Mouse (Mus musculus): ENCODE measurements around the gene Ttc39b.

Ttc39b gene

DNA sequence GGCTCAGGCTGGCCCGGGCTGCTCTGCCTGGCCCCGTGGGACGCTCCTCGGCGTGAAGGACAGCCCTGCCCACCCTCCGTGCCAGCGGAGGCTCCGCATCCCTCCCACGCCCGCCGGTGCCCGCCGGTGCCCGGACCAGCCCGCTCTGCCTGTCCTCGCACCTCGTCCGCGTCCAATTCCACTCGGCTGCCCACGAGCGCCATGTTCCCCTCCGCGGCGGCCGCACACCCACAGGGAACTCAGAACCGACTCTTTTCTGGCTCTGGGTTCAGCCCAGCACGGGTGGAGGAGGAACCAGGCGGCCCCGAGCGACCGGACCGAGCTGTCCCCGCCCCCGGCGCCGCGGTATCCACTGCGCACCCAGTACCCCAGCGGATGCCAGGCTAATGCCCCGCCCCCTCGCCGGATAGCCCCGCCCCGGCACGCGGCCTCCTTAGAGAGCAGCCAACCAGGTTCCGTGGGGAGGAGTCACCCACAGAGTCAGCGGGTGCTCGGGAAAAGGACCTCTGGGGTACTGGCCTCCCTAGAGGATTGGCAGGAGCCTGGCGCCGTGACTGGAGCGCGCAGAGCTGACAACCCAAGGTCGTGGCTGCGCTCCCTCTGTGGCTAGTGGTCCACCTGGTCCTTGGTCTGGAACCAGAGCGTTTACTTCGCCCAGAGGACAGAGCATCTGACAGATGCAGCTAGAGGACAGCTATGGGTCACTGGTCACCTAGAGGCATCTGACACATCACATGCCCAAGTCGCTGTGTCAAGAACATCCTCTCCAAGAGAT, at the start of gene Ttc39b:
Gene Ttc39b (minus strand): TSS at position 346 of the 775 bp plus-strand sequence.
- WGBS = under 1% methylated on average over 58 of the region's 59 CpGs

DNA sequence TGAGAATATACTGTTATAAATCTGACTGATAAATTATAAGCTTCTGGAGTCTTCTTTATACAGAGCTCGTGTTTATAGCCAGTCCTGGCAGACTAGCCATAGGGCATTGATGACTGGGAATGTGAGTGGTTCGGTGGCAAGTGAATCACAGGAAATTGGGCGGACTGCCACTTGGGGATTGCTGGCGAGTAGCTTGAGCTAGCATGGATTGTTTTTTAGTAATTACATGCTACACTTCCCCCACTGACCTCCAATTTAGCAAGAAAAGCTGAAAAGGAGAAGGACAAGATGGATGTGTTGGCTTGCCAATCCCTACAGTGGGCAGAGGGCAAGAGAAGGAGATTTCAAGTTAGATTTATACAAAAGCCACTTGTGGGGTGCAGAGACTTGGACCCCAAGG, 49.3 kb upstream of the Ttc39b start:
- 60% methylated on average over 4 of the region's 4 CpGs for WGBS

DNA sequence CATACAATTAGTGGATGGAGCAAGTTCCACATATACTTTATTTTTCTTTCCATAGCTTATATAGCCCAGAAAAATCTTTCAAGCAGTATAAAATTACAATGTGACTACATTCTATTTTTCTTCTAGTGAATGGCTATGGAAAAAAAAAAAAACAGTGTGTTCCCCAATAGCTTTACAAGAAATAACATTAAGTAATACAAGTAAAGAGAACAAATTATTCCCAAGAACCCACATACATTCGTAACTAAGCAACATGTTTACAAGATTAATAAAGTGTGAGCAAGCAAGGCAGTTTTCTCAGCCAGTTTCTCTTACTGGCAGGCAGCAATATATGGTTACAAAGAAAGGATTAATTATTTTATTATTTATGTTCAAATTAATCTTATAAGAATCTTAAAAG, 33.7 kb upstream of the Ttc39b start:
- 84% methylated on average over 1 of the region's 1 CpGs for WGBS

DNA sequence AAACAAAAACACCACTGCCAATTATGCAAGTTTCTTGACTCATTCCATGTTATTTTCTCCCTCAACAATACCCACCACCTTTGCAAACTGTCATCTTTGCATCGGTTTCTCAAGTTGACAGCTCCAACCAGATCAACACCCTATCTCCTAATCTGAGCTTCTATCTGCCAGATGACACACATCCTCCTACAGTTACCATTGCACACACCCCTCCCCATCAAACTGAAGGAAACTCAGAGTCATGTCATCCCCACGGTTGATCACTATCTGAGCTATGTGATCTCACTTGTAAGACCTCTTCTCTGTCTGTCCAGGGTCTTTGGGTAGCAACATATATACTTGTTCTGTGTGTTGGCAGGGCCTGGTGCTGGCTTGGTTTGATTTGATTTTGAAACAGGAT, 30.7 kb upstream of the Ttc39b start:
- 87% methylated on average over 2 of the region's 2 CpGs for WGBS

DNA sequence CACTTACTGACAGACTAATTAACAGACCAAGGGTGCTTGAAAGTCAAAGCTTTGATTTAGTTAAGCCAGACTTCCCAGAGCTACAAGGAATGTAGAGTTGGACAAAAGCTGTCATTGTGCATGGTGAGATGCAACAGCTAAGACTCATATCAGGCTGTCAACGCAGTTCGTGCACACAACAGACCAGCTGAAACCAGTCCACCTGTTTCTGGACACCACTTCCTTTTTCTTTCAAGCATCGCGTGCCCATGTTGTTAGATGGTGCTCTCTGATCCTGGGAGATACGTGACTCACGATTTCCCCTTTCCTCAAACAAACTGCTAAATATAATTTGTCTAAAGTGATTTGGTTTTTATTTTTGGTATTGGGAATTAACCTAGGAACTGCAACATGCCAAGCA, 29.9 kb upstream of the Ttc39b start:
- WGBS = 68% methylated on average over 6 of the region's 6 CpGs

DNA sequence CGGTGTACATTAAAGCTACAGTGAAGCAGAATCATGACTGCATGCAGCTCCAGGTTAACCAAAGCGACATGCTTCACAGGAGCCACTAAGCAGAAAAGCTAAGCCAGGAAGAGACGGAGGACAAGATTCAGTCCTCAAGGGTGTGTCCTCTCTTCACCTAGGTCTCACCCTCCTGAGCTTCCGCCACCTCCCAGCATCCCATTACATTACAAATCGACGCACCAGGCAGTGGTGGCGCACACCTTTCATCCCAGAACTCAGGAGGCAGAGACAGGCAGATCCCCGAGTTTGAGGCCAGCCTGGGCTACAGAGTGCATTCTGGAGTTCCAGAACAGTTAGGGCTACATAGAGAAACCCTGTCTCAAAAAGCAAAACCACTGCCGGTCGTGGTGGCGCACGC, 29.2 kb upstream of the Ttc39b start:
- 95% methylated on average over 12 of the region's 12 CpGs for WGBS

DNA sequence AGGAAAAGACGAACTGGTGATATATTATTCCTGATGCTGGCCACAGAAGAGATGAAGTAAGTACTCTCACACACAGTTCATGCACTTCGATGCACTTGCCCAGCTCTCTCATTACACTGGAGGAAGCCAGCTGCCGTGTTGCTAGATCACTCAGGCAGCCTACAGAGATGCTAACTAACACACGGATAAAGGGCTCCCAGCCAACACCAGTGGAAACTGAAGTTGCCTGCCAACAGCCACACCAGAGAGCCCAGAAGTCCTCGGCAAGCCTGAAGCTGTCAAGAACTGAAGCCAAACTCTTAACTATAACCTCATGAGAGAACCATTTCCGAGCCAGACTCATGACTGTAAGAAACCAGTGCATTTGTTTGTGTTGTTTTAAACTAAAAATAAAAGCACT, 26.7 kb upstream of the Ttc39b start:
- 15% methylated on average over 6 of the region's 6 CpGs for WGBS

DNA sequence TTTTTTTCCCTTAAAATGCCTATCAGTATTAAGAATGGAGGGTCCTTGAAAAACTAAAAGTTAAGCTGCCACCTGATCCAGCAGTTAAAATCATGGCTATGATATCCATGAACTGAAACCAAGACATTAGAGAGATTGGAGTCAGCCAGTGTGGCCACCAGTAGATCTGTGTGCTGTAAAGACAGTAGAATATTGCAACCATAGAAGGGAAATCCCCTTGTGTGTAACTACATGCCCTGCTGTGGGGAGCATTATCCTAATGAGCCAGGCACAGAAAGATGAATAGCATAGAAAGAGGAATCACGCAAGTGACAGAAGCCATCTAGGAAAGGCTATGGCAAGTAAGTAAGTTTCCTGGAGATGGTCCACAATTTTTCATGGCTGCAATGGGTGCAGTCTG, 24.9 kb upstream of the Ttc39b start:
- 97% methylated on average over 1 of the region's 1 CpGs for WGBS

DNA sequence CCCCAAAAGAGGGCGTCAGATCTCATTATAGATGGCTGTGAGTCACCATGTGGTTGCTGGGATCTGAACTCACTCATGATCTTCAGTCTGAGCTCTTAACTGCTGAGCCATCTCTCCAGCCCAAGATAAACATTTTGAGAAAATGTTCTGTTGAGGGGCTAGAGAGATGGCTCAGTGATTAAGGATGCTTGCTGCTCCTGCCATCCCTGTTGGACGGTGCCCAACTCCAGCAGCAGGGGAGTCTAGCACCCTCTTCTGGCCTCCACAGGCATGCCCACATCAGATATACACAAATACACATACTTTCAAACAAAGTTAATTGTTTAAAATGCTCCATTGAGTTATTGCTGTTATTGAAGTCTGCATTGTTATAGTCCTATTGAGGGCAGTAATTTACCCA, 19.8 kb upstream of the Ttc39b start:
- WGBS = 51% methylated on average over 2 of the region's 2 CpGs

DNA sequence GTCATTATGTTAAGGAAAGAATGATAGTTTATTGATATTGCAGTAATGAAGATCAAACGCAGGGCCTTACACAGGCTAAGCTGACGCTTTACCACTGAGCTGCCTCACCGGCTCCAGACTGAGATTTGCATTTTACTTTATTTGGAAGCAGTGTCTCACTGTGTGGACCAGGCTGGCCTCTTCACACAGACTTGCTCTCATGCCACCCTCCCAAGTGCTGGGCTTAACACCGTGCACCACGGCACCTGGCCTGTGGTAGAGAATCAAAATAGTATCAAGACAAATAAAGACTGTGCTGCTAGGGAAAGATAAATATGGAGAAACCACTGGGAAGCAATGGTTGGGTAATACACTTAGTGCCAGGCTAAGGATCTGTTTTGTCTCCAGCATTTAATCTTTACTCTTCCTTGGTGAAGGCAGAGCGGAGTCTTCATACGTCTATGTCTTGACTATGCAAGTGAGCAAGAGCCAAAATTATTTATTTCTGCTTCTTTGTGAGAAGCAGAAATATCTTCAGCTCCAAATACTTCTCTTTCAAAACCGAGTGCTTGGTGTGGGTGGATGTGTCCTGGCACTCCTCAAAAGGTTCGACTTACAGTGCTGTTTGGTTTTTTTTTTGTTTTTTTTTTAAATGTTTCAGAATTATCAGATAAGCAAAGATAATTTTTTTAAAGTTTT, 19.2 kb upstream of the Ttc39b start:
- 52% methylated on average over 9 of the region's 9 CpGs for WGBS

DNA sequence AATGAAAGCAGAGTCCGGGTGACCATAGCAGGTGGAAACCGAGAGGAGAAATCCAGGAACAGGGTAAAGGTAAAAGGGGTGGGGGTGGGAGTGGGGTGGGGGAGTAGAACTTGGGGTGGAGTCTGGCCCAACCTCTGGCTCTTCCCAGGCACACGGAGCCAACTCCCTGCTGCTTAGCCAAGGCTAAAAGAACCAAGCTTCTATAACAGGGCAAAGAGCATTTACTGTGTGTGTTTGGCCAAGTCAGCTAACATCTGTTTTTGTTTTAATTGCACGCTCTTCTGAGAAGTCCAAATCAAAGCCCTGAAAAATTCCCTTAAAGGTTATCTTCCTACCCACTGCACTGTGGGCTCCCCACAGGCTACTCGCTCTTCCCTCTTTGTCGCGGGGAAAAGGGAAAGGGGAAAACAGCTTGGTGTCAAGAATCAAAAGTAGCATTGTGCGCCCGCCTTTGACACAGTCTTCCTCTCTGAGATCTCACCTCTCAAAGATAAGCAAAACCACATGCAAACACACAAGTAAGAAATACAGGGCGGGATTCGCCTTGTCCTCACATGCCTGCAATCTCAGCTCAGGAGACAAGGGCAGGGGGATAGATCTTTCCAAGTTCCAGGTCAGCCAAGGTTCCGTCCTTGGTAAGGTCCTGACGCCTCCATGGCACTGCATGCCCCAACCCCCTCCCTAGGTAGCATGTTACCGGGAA, 18.4 kb upstream of the Ttc39b start:
- WGBS = 74% methylated on average over 14 of the region's 14 CpGs

DNA sequence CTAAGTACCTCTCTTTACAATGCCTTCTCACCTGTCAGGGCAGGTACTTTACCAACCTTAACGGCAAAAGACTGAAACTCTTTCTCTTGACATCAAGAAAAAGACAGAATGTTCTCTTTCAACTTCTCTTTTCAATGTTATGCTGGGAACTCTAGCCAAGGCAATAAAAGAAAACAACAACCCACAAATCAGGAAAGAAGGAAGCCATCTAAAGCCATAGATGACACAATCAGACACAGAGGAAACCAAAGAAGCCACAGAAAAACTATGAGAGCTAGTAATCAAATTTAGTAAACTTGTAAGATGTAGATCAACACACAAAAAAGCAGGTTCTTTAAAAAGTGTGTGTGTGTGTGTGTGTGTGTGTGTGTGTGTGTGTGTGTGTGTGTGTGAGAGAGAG, 15.3 kb upstream of the Ttc39b start:
- 79% methylated on average over 1 of the region's 1 CpGs for WGBS

DNA sequence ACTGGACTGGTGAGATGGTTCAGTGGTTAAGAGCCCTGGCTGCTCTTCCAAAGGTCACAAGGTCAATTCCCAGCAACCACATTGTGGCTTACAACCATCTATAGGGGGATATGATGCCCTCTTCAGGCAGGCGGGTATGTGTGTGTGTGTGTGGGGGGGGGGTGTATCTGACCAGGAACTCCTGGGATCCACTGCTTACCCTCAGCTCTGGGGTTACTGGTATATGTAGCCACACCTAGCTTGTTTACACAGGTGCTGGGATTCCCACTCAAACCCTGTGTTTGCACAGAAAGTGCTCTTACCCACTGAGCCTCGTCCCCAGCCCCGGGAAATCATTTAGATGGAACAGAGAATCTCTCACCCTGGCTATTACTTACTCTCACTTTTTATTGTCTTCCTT, 13.7 kb upstream of the Ttc39b start:
- WGBS = 85% methylated on average over 3 of the region's 3 CpGs

DNA sequence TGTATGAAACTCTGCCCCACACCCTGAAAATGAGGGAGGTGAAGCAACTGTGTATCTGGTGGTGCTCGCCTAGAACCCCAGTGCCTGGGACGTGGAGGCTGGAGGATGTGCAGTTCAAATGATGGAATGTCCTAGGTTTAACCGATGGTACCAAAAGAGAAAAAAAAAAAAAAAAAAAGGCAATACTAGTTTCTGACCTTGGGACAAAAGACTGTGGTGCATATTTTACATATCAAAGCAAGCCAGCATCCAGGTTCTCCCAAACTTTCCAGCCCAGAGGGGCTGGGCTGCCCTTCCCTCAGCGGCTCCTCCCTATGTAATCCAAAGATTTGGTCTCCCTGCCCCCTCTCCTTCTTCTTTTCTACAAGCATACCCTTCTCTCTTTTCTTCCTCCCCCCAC, 6.3 kb upstream of the Ttc39b start:
- 94% methylated on average over 4 of the region's 4 CpGs for WGBS

DNA sequence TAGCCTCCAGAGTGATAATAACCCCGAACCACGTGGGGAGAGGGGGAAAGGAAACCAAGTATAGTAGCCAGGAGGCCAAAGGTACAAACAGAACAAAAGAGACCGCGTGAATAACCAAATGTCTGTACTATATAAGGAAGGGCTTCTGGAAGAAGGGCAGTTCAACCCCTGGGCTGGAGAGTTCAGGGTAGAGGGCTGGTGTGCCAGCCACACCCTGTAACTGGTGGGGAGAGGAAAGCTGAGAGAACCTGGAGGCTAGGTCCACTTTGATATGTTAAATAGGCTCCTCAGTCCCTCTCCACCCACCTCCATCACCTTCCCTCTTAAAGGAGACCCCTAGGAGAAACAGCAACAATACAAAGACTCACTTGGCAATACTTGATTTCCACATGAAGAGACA, 5.6 kb upstream of the Ttc39b start:
- 69% methylated on average over 4 of the region's 4 CpGs for WGBS

DNA sequence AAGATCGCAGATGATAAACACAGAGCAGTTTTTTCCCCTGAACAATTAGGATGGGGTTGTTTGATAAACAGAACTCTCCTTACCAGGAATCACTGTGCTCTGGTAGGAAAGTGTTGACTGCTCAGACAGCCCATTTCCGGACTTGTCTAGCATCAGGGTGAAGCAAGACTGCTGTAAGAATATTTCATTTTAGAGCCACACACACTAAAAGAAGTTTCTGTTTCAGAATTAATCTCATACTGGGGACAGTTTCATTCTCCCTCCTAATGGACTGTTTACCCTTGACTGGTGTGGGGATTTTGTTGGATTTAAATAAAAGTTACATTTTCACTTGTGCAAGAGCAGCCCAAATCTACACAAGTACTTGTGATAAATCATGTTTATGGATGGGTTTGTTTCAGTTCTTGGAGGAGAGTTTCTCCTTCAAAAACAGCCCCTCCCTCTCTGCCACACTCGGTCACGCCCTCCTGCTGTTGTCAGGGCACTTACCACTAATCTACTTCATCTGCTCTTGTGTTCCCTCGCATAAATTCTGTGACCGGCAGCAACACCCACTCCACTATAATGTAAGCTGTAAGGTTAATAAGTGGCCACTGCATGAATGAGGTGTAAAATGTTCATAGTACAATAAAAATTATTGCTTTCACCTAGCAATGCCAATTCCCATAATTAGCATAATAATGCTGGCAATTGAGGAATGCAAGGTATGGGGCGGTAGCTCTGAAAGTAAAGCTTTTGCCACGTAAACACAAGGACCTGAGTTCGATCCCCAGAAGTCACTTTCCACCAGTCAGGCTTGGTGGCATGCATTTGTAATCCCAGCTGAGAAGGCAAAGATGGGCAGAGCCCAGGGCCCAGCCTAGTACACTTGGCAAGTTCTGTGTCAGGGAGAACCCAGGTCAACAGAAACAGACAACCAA, 4.2 kb upstream of the Ttc39b start:
- WGBS = 75% methylated on average over 9 of the region's 9 CpGs

DNA sequence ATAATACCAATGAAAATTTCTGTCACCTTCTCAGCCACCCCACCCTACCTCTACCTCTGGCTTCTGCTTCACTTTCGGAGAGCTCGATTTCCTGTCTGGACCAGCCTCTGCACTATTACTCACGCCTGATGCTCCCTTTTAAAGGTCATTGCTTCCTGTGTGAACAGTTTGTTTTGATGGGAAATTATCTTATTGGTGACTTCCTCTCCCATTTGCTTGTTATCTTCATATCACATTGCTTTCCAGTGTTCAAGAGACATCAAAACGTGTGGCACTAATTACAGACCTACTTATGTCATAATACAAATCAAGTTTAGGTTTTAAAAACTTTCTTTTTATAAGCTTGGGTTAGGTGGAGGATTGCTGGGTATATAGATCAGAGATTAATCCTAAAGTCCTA, 3.5 kb upstream of the Ttc39b start:
- 82% methylated on average over 4 of the region's 4 CpGs for WGBS

DNA sequence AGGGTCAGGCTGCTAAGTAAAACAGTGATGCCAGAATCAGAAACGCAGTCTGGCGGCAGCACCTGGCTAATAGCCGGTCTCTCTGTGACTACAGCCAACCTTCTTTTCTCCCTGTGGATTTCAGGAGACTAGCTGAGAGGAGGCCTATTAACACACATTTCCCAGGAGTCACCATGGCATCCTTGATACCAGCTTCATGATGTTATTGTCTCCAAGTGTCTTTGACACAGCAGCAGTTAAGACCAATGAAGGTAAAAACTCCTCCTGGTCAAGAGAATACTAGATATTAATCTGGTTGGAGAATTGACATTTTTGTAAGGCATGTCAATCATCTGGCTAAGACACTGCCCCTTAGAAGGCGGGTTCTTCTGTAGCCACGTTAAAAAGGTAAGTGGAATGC, 1.3 kb upstream of the Ttc39b start:
- WGBS = 75% methylated on average over 5 of the region's 5 CpGs

DNA sequence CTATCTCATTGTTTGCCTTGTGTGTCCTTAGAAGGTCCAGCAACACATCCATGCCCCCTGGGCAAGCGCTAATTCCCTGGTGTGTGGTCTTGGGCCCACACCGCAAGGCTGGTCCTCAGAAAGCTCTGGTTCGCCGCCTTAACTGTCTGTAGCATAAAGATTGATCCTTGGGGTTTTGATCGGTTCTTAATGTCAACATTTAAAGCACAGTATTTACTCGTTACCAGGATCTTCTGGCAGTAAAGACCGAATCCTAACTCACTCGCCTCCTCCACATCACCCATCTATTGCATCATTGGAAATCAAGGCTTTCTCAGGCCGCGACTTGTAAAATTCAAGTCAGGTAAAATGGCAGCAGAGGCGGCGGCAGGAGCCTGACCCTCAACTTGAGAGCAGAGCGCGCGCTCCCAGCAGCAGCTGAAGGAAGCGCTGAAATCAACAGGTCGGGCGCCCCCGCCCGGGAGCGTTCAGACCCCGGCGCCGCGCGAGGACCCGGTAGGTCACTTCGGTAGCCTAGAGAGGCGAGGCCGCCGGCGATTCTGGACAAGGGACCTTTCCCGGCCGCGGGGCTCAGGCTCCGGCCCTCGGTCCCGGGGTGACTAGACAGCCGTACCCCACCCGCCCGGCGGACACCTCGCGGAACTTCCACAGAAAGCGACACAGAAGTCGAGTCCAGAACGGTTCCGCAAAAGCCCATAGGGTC, 703 bp downstream of the Ttc39b start:
- WGBS = 4% methylated on average over 48 of the region's 48 CpGs

DNA sequence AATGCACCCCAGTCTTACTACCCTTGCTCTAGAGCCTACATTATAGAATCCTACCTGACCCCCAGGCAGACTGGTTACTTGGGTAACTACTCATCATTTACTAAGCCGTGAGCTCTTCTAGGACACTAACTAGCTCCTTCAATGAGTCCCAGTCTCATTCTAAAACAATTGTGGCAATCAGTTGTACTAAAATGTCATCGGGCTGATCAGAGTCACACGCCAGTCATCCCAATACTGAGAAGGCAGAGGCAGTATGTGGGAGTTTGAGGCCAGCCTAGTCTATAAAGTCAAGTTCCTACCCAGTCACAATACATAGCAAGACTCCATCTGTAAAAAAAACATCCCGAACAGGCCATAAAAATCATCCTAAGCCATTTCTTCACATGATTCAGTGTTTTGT, 4.3 kb downstream of the Ttc39b start:
- WGBS = 98% methylated on average over 4 of the region's 4 CpGs

DNA sequence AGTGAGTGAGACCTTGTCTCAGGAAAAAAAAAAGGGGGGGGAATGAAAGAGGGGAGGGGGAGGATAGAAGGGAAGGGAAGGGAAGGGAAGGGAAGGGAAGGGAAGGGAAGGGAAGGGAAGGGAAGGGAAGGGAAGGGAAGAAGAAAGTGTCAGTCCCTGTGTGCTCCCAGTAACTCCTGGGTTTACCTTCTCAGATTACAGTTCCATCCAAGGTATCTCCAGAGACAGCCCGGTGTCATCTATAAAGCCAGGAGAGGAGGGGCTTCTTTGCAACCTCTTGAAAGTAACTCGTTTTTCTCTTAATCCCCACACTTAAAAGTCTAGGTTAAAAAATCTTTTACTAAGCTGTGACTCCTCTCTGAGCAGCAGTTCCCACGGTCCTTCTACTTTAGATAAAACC, 5.3 kb downstream of the Ttc39b start:
- 60% methylated on average over 3 of the region's 3 CpGs for WGBS
